Mouse (Mus musculus) cerebellum, adult 2 months (tissue): Measurements from ENCODE around the gene Tpra1.

Experiments used
- CTCF ChIP-seq: fragments of 200-500 bp; IDR thresholded peaks from 2 replicates; pipeline ENCODE4 v1.5.1; 2011; ENCODE audit warnings: low read depth, mild to moderate bottlenecking, control low read depth, low read length, moderate library complexity, borderline replicate concordance; ENCODE audit not compliant: insufficient read depth
- POLR2A ChIP-seq: fragments of 200-500 bp; IDR thresholded peaks from 2 replicates; pipeline ENCODE4 v1.6.1; 2011; ENCODE audit warnings: low read length, control low read depth, borderline replicate concordance; ENCODE audit not compliant: insufficient read depth

DNA sequence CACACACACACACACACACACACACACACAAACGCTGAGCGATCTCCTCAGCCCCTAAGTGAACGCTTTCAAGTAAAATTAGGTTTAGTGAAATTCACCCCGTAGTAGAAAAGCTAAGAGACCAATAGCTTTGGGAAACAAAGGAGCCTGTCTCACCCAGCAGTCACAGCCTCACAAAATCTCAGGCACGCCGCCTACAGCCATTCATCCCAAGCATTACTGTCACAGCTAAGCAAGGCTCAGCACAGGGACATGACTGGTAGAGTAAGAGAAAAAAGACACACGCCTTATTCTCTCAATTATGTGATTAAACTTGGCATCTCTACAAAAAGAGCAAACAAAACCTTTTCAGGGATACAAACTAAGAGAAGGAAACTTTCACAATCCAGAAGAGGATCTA, 20.7 kb upstream of the Tpra1 start:
- TF ChIP-seq CTCF: no peak
- no peak for TF ChIP-seq POLR2A
